Mouse (Mus musculus) midbrain, embryonic 13.5 days (tissue): ENCODE measurements at regions not wholly inside any gene's neighbourhood (a gene's known extent, or its start where the extent isn't known, plus 50 kb on each side); places are given as distances from the start of the nearest gene placed in this dataset.
"Not testable (repeated sequence)": the region's sequence is repeated elsewhere in the genome, so short reads cannot be mapped to it uniquely, and the experiment has no call there.

Experiments
- ATAC-seq: fragments of 200-750 bp; cut with Nextera tagmentation; 2 replicates; pipeline ENCODE4 v1.8.0; 2017; ENCODE audit warnings: mild to moderate bottlenecking, moderate TSS enrichment, moderate library complexity
- H3K27ac ChIP-seq: fragments of 300-500 bp; sonication (generic); 2 replicates; pipeline ENCODE4 v1.5.1; 2015; ENCODE audit warnings: inconsistent platforms, mild to moderate bottlenecking, moderate library complexity
- H3K27me3 ChIP-seq: fragments of 300-500 bp; sonication (generic); 2 replicates; pipeline ENCODE4 v1.6.1; 2015; ENCODE audit warnings: mild to moderate bottlenecking, inconsistent platforms
- H3K36me3 ChIP-seq: fragments of 300-500 bp; sonication (generic); 2 replicates; pipeline ENCODE4 v1.6.1; 2015; ENCODE audit warnings: mild to moderate bottlenecking, inconsistent platforms
- H3K4me1 ChIP-seq: fragments of 300-500 bp; sonication (generic); replicated peaks from 2 replicates; pipeline ENCODE4 v1.6.1; 2015; ENCODE audit warnings: inconsistent platforms
- H3K4me2 ChIP-seq: fragments of 300-500 bp; sonication (generic); replicated peaks from 2 replicates; pipeline ENCODE4 v1.6.1; 2015; ENCODE audit warnings: moderate library complexity, mild to moderate bottlenecking, inconsistent platforms
- H3K4me3 ChIP-seq: fragments of 300-500 bp; sonication (generic); replicated peaks from 2 replicates; pipeline ENCODE4 v1.5.1; 2015; ENCODE audit warnings: mild to moderate bottlenecking, inconsistent platforms
- H3K9ac ChIP-seq: fragments of 300-500 bp; sonication (generic); replicated peaks from 2 replicates; pipeline ENCODE4 v1.6.1; 2015; ENCODE audit warnings: mild to moderate bottlenecking, inconsistent platforms
- H3K9me3 ChIP-seq: fragments of 300-500 bp; sonication (generic); 2 replicates; pipeline ENCODE4 v1.6.1; 2016; ENCODE audit warnings: mild to moderate bottlenecking, inconsistent platforms
- WGBS: fragments of 180-500 bp; shearing (Covaris S2); methylation state at CpG from one replicate; pipeline ENCODE4 v1.1.7; 2015; 5-methylcytosine and 5-hydroxymethylcytosine counted together

GRCm38 (mm10) chr7:96051631-96052030 is 119.4 kb upstream of the Tenm4 start:
- no peak for ATAC-seq
- no peaks in the 10 kb centered on the region for H3K27me3 ChIP-seq
- WGBS, result 76% methylated on average over 1 of the region's 1 CpGs

DNA sequence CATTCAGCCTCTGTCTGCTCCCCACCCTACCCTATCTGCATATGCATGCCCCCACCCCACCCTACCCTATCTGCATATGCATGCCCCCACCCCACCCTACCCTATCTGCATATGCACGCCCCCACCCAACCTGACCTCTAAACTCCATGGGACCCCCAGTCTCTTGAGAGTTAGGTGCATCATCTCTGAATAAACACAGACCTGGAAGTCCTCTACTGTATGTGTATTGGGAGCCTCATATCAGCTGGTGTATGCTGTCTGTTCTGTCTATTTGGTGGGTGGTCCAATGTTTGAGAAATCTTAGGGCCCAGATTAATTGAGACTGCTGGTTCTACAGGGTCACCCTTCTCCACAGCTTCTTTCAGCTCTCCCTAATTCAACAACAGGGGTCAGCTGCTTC is 109.4 kb upstream of the Tenm4 start:
- not testable (repeated sequence) for ATAC-seq, H3K4me3 ChIP-seq, H3K27me3 ChIP-seq, H3K4me1 ChIP-seq, H3K9me3 ChIP-seq, H3K27ac ChIP-seq, H3K9ac ChIP-seq, H3K4me2 ChIP-seq, H3K36me3 ChIP-seq
- 69% methylated on average over 1 of the region's 1 CpGs for WGBS

More at GRCm38 (mm10) chr7:96051631-96052030, 119.4 kb upstream of the Tenm4 start:
- no peak overlapping the region for H3K27ac ChIP-seq
- H3K9ac ChIP-seq, result no peak overlapping the region
- peaks cover 7% of the 10 kb centered on the region for H3K9me3 ChIP-seq
- no peaks in the 10 kb centered on the region for H3K4me1 ChIP-seq
- no peak overlapping the region for H3K4me2 ChIP-seq
- no peak overlapping the region for H3K4me3 ChIP-seq
- no peaks in the 10 kb centered on the region for H3K36me3 ChIP-seq

DNA sequence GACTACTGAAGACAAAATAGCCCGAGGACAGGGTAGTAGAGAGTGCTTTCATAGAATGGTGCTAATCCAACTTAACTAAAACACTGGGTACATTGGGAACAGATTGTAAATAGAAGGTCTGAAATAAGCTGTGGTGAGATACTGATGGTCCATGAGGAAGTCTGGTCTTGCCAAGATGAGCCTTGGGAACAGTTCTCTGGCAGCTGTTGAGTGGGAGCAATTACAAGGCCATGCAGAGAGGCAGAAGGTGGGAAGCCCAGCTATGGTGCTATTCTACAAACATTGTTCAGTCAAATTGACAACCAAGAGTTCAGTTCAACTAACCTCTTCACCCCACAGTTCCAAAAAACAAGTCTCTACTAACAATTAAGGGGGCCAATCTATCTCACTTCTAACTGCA is 92.5 kb upstream of the Tenm4 start:
- 94% methylated on average over 1 of the region's 1 CpGs for WGBS
- Histone ChIP-seq H3K36me3 (no peaks in the 10 kb centered on the region), H3K4me3 (no peak overlapping the region), H3K4me1 (no peaks in the 10 kb centered on the region), H3K9ac (no peak overlapping the region), H3K27me3 (no peaks in the 10 kb centered on the region), H3K4me2 (no peak overlapping the region), H3K9me3 (no peaks in the 10 kb centered on the region), H3K27ac (no peak overlapping the region)
- ATAC-seq, result no peak

GRCm38 (mm10) chr7:96081676-96082075 is 89.4 kb upstream of the Tenm4 start:
- Histone ChIP-seq H3K27ac (no peak overlapping the region), H3K9ac (no peak overlapping the region), H3K4me1 (no peaks in the 10 kb centered on the region), H3K9me3 (no peaks in the 10 kb centered on the region), H3K27me3 (no peaks in the 10 kb centered on the region), H3K36me3 (no peaks in the 10 kb centered on the region), H3K4me3 (no peak overlapping the region), H3K4me2 (no peak overlapping the region)
- no peak for ATAC-seq
- WGBS, result 76% methylated on average over 4 of the region's 4 CpGs

- 62% methylated on average over 4 of the region's 4 CpGs for WGBS
- no peak for ATAC-seq
- no peaks in the 10 kb centered on the region for H3K9me3 ChIP-seq
Measured at GRCm38 (mm10) chr7:96095185-96095584, 75.9 kb upstream of the Tenm4 start.

GRCm38 (mm10) chr7:96095752-96096151 is 75.3 kb upstream of the Tenm4 start:
- Histone ChIP-seq H3K9ac (no peak overlapping the region), H3K27ac (no peak overlapping the region), H3K4me2 (no peak overlapping the region), H3K9me3 (no peaks in the 10 kb centered on the region), H3K4me3 (no peak overlapping the region), H3K27me3 (no peaks in the 10 kb centered on the region), H3K4me1 (no peaks in the 10 kb centered on the region), H3K36me3 (no peaks in the 10 kb centered on the region)
- 85% methylated on average over 3 of the region's 3 CpGs for WGBS
- ATAC-seq, result no peak

More at GRCm38 (mm10) chr7:96095185-96095584, 75.9 kb upstream of the Tenm4 start:
- Histone ChIP-seq H3K27ac (no peak overlapping the region), H3K4me3 (no peak overlapping the region), H3K4me2 (no peak overlapping the region), H3K4me1 (no peaks in the 10 kb centered on the region), H3K9ac (no peak overlapping the region), H3K27me3 (no peaks in the 10 kb centered on the region), H3K36me3 (no peaks in the 10 kb centered on the region)

DNA sequence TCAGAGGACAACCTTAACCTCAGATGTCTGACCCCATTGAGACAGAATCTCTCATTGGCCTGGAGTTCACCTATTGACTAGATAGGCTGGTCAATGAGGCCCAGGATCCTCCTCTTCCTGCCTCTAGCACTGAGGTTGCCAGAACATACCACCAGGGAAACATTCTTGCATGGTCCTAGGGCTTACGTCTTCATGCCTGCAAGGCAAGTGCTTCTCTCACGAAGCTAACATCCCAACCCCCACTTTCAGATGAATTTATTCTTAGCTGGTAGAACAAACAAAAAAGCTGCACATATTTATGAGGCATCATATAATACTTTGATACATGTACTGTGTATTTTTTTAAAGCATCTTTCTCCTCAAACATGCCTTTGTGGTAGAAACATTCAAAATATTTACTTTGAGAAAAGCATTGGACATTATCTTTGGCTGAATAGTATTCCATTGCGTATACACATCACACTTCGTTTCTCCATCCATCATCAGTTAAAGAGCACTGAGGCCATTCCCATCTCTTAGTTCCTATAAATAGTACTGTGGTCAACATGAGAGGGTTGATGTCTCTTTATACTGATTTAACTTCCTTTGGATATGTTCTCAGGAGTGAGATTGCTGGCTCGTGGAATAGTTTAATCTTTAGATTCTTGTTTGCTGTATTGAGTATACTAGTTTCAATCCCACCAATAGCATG is 72.2 kb upstream of the Tenm4 start:
- Histone ChIP-seq H3K36me3 (no peaks in the 10 kb centered on the region), H3K27me3 (no peaks in the 10 kb centered on the region), H3K27ac (no peak overlapping the region), H3K4me3 (no peak overlapping the region), H3K9ac (no peak overlapping the region), H3K4me2 (no peak overlapping the region), H3K9me3 (no peaks in the 10 kb centered on the region), H3K4me1 (no peaks in the 10 kb centered on the region)
- 90% methylated on average over 5 of the region's 5 CpGs for WGBS
- ATAC-seq, result no peak

DNA sequence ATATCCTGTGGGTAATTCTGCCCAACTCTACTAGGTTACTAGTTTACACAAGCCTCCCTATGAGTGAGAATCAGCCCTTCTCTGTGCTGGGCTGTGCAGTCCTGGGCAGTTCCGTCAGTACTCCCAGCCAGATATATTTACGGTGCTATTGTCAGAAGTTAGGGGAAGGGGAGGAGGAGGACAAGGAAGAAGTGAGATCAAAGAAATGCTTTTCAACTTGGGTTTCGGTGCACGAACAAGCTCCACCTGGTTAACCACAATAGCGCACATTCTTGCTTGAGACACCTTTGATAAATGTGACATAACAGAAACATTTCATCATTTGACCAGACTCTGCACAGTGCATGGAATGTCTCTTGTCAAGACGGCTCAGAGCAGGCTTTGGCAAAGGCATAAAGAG is 68.3 kb upstream of the Tenm4 start:
- H3K27me3 ChIP-seq, result no peaks in the 10 kb centered on the region
- no peak for ATAC-seq
- H3K9me3 ChIP-seq, result no peaks in the 10 kb centered on the region
- 79% methylated on average over 6 of the region's 6 CpGs for WGBS
- H3K36me3 ChIP-seq, result no peaks in the 10 kb centered on the region
- H3K4me1 ChIP-seq, result 0 out of 2 replicates have a peak, but pooled peaks cover 4% of the 10 kb centered on the region
- H3K27ac ChIP-seq, result no peak overlapping the region
- H3K4me3 ChIP-seq, result no peak overlapping the region
- no peak overlapping the region for H3K4me2 ChIP-seq
- H3K9ac ChIP-seq, result no peak overlapping the region

GRCm38 (mm10) chr7:96108768-96109167 is 62.3 kb upstream of the Tenm4 start:
- no peak for ATAC-seq
- WGBS, result 90% methylated on average over 2 of the region's 2 CpGs

GRCm38 (mm10) chr7:96120142-96120541 is 50.9 kb upstream of the Tenm4 start:
- Histone ChIP-seq H3K9me3 (no peaks in the 10 kb centered on the region), H3K36me3 (no peaks in the 10 kb centered on the region), H3K27ac (no peak overlapping the region), H3K4me2 (no peak overlapping the region), H3K4me1 (peaks cover 3% of the 10 kb centered on the region; the same call in 1 of the 2 replicates), H3K9ac (no peak overlapping the region), H3K4me3 (no peak overlapping the region), H3K27me3 (no peaks in the 10 kb centered on the region)
- WGBS, result 48% methylated on average over 8 of the region's 8 CpGs
- ATAC-seq, result no peak

More at GRCm38 (mm10) chr7:96108768-96109167, 62.3 kb upstream of the Tenm4 start:
- H3K36me3 ChIP-seq, result no peaks in the 10 kb centered on the region
- 0 out of 2 replicates have a peak, but pooled peaks cover 4% of the 10 kb centered on the region for H3K4me1 ChIP-seq
- no peaks in the 10 kb centered on the region for H3K9me3 ChIP-seq
- no peak overlapping the region for H3K4me2 ChIP-seq
- no peak overlapping the region for H3K4me3 ChIP-seq
- H3K9ac ChIP-seq, result no peak overlapping the region
- no peak overlapping the region for H3K27ac ChIP-seq
- no peaks in the 10 kb centered on the region for H3K27me3 ChIP-seq
